Mouse (Mus musculus): Measurements from ENCODE around the gene Vtcn1. TPM values are rescaled to one million over a fixed set of nuclear protein-coding genes. Genes with fewer than 3 reads are reported as not detected.

Gene Vtcn1
- total RNA-seq, 1 experiment from 2014 or later: not detected

- ATAC-seq (replicated peaks in 1 of 2; ENCODE audit: insufficient read depth in 1 of 2, low FRiP score in 2 of 2, low TSS enrichment in 1 of 2, low read depth in 1 of 2, poor library complexity in 2 of 2, severe bottlenecking in 2 of 2): no peak
These were observed 113.0 kb downstream of the Vtcn1 start for GRCm38 (mm10) chr3:100938211-100938610.

DNA sequence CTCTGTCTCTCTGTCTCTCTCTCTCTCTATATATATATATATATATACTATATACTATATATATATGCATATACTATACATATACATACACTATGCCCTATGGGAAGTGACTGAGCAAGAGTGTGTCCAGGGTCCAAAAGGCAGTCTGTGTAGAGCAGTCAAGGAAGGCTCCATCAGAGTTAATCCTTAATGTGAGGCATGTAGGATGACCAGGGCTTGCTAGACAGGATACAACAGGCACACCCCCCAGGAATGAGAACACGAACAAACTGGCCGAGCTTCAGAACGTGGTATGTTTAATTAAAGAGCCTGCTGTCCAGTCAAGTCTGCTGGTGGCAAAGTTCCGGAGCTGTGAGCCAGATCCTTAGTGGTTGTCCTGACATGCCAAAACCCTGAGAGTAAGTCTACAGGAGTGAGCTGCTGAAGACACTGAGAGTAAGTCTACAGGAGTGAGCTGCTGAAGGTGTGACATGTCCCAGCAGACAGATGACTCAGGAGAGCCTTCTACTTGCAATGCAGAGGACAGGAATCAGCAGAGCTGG is 115.3 kb downstream of the Vtcn1 start:
- ATAC-seq (replicated peaks in 1 of 2; ENCODE audit: insufficient read depth in 1 of 2, low FRiP score in 2 of 2, low TSS enrichment in 1 of 2, low read depth in 1 of 2, poor library complexity in 2 of 2, severe bottlenecking in 2 of 2): no peak

Other genes with a start within 250 kb of the Vtcn1 start
- gene Man1a2, start 140.0 kb upstream of the Vtcn1 start, total RNA-seq (2017): 63.7 and 71.4 TPM in 2 replicates
- 7.8 and 9.6 TPM in 2 replicates for gene Trim45, start 96.7 kb downstream of the Vtcn1 start, total RNA-seq (2017)
- gene Ttf2, start 144.2 kb downstream of the Vtcn1 start, total RNA-seq (2017): 24.2 and 24.5 TPM in 2 replicates
- gene Cd101, start 204.1 kb downstream of the Vtcn1 start, total RNA-seq (2017): 0.79 and 2.4 TPM in 2 replicates